Mouse (Mus musculus): ENCODE data around the gene Cyp2s1. TPM values are rescaled to one million over a fixed set of nuclear protein-coding genes. Genes with fewer than 3 reads are reported as not detected.

Cyp2s1 gene
- polyA plus RNA-seq, 1 experiment from 2014 or later, result 4.6 TPM

GRCm38 (mm10) chr7:25844885-25845284, 28.2 kb upstream of the Cyp2s1 start:
- 76% methylated on average over 3 of the region's 3 CpGs for WGBS
- no peak overlapping the region for H3K9ac ChIP-seq (ENCODE audit: low read depth, low read length)
- no peaks in the 10 kb centered on the region for H3K36me3 ChIP-seq (ENCODE audit: control insufficient read depth, insufficient read depth, low read length)
- H3K27me3 ChIP-seq (replicated peaks; ENCODE audit: control insufficient read depth, insufficient read depth, low read length), result no peaks in the 10 kb centered on the region
- no peaks in the 10 kb centered on the region for H3K9me3 ChIP-seq (ENCODE audit: control insufficient read depth, low read length)
- no peak overlapping the region for H3K4me2 ChIP-seq (ENCODE audit: low read length)
- H3K4me1 ChIP-seq (ENCODE audit: control insufficient read depth, insufficient read depth, low read depth, low read length), result no peaks in the 10 kb centered on the region
- no peak overlapping the region for H3K4me3 ChIP-seq (ENCODE audit: low read length)
- no peak overlapping the region for H3K27ac ChIP-seq (ENCODE audit: low read depth, low read length)
- ATAC-seq, result no peak

- Histone ChIP-seq H3K36me3 (ENCODE audit: control insufficient read depth, insufficient read depth, low read length) (no peaks in the 10 kb centered on the region), H3K4me3 (ENCODE audit: low read length) (no peak overlapping the region), H3K27me3 (replicated peaks; ENCODE audit: control insufficient read depth, insufficient read depth, low read length) (no peaks in the 10 kb centered on the region), H3K4me2 (ENCODE audit: low read length) (no peak overlapping the region), H3K4me1 (ENCODE audit: control insufficient read depth, insufficient read depth, low read depth, low read length) (no peaks in the 10 kb centered on the region), H3K9ac (ENCODE audit: low read depth, low read length) (no peak overlapping the region), H3K9me3 (ENCODE audit: control insufficient read depth, low read length) (no peaks in the 10 kb centered on the region), H3K27ac (ENCODE audit: low read depth, low read length) (no peak overlapping the region)
- WGBS, result 74% methylated on average over 8 of the region's 8 CpGs
- ATAC-seq, result no peak
These were observed 27.7 kb upstream of the Cyp2s1 start for GRCm38 (mm10) chr7:25844423-25844822.

GRCm38 (mm10) chr7:25843492-25843891, 26.8 kb upstream of the Cyp2s1 start:
- Histone ChIP-seq H3K9me3 (ENCODE audit: control insufficient read depth, low read length) (no peaks in the 10 kb centered on the region), H3K36me3 (ENCODE audit: control insufficient read depth, insufficient read depth, low read length) (no peaks in the 10 kb centered on the region), H3K4me3 (ENCODE audit: low read length) (no peak overlapping the region), H3K27ac (ENCODE audit: low read depth, low read length) (no peak overlapping the region), H3K4me1 (ENCODE audit: control insufficient read depth, insufficient read depth, low read depth, low read length) (no peaks in the 10 kb centered on the region), H3K4me2 (ENCODE audit: low read length) (no peak overlapping the region), H3K9ac (ENCODE audit: low read depth, low read length) (no peak overlapping the region), H3K27me3 (replicated peaks; ENCODE audit: control insufficient read depth, insufficient read depth, low read length) (no peaks in the 10 kb centered on the region)
- no peak for ATAC-seq
- 31% methylated on average over 2 of the region's 2 CpGs for WGBS

- ATAC-seq, result no peak
- Histone ChIP-seq H3K27ac (ENCODE audit: low read depth, low read length) (no peak overlapping the region), H3K9ac (ENCODE audit: low read depth, low read length) (no peak overlapping the region), H3K9me3 (ENCODE audit: control insufficient read depth, low read length) (no peaks in the 10 kb centered on the region), H3K27me3 (replicated peaks; ENCODE audit: control insufficient read depth, insufficient read depth, low read length) (no peaks in the 10 kb centered on the region), H3K4me3 (ENCODE audit: low read length) (no peak overlapping the region), H3K4me2 (ENCODE audit: low read length) (no peak overlapping the region), H3K4me1 (ENCODE audit: control insufficient read depth, insufficient read depth, low read depth, low read length) (no peaks in the 10 kb centered on the region), H3K36me3 (ENCODE audit: control insufficient read depth, insufficient read depth, low read length) (no peaks in the 10 kb centered on the region)
- WGBS, result 72% methylated on average over 4 of the region's 4 CpGs
These were observed 24.2 kb upstream of the Cyp2s1 start for GRCm38 (mm10) chr7:25840908-25841307.

GRCm38 (mm10) chr7:25835188-25835891, 18.6 kb upstream of the Cyp2s1 start:
- no peak for ATAC-seq
- H3K27ac ChIP-seq (ENCODE audit: low read depth, low read length), result no peak overlapping the region
- WGBS, result 84% methylated on average over 10 of the region's 10 CpGs
- H3K4me3 ChIP-seq (ENCODE audit: low read length), result no peak overlapping the region
- no peaks in the 10 kb centered on the region for H3K36me3 ChIP-seq (ENCODE audit: control insufficient read depth, insufficient read depth, low read length)
- H3K4me1 ChIP-seq (ENCODE audit: control insufficient read depth, insufficient read depth, low read depth, low read length), result no peaks in the 10 kb centered on the region
- no peak overlapping the region for H3K4me2 ChIP-seq (ENCODE audit: low read length)
- H3K9ac ChIP-seq (ENCODE audit: low read depth, low read length), result no peak overlapping the region
- no peaks in the 10 kb centered on the region for H3K9me3 ChIP-seq (ENCODE audit: control insufficient read depth, low read length)
- no peaks in the 10 kb centered on the region for H3K27me3 ChIP-seq (replicated peaks; ENCODE audit: control insufficient read depth, insufficient read depth, low read length)

GRCm38 (mm10) chr7:25831557-25832530, 15.1 kb upstream of the Cyp2s1 start:
- no peak overlapping the region for H3K4me3 ChIP-seq (ENCODE audit: low read length)
- no peak overlapping the region for H3K27ac ChIP-seq (ENCODE audit: low read depth, low read length)
- H3K27me3 ChIP-seq (replicated peaks; ENCODE audit: control insufficient read depth, insufficient read depth, low read length), result no peaks in the 10 kb centered on the region
- H3K9ac ChIP-seq (ENCODE audit: low read depth, low read length), result no peak overlapping the region
- ATAC-seq, result no peak
- H3K9me3 ChIP-seq (ENCODE audit: control insufficient read depth, low read length), result no peaks in the 10 kb centered on the region
- no peaks in the 10 kb centered on the region for H3K36me3 ChIP-seq (ENCODE audit: control insufficient read depth, insufficient read depth, low read length)
- WGBS, result 85% methylated on average over 10 of the region's 10 CpGs
- H3K4me1 ChIP-seq (ENCODE audit: control insufficient read depth, insufficient read depth, low read depth, low read length), result no peaks in the 10 kb centered on the region
- H3K4me2 ChIP-seq (ENCODE audit: low read length), result no peak overlapping the region

GRCm38 (mm10) chr7:25830251-25830650, 13.5 kb upstream of the Cyp2s1 start:
- H3K4me2 ChIP-seq (ENCODE audit: low read length), result no peak overlapping the region
- no peaks in the 10 kb centered on the region for H3K9me3 ChIP-seq (ENCODE audit: control insufficient read depth, low read length)
- no peaks in the 10 kb centered on the region for H3K4me1 ChIP-seq (ENCODE audit: control insufficient read depth, insufficient read depth, low read depth, low read length)
- no peak overlapping the region for H3K4me3 ChIP-seq (ENCODE audit: low read length)
- ATAC-seq, result no peak
- WGBS, result 63% methylated on average over 2 of the region's 2 CpGs
- no peaks in the 10 kb centered on the region for H3K27me3 ChIP-seq (replicated peaks; ENCODE audit: control insufficient read depth, insufficient read depth, low read length)
- H3K36me3 ChIP-seq (ENCODE audit: control insufficient read depth, insufficient read depth, low read length), result no peaks in the 10 kb centered on the region
- H3K9ac ChIP-seq (ENCODE audit: low read depth, low read length), result no peak overlapping the region
- H3K27ac ChIP-seq (ENCODE audit: low read depth, low read length), result no peak overlapping the region

GRCm38 (mm10) chr7:25827199-25827598, 10.5 kb upstream of the Cyp2s1 start:
- Histone ChIP-seq H3K27me3 (replicated peaks; ENCODE audit: control insufficient read depth, insufficient read depth, low read length) (no peaks in the 10 kb centered on the region), H3K36me3 (ENCODE audit: control insufficient read depth, insufficient read depth, low read length) (no peaks in the 10 kb centered on the region), H3K4me2 (ENCODE audit: low read length) (no peak overlapping the region), H3K9ac (ENCODE audit: low read depth, low read length) (no peak overlapping the region), H3K27ac (ENCODE audit: low read depth, low read length) (no peak overlapping the region), H3K9me3 (ENCODE audit: control insufficient read depth, low read length) (no peaks in the 10 kb centered on the region), H3K4me1 (ENCODE audit: control insufficient read depth, insufficient read depth, low read depth, low read length) (no peaks in the 10 kb centered on the region), H3K4me3 (ENCODE audit: low read length) (no peak overlapping the region)
- ATAC-seq, result no peak
- WGBS, result 64% methylated on average over 3 of the region's 3 CpGs

GRCm38 (mm10) chr7:25826029-25826428, 9.3 kb upstream of the Cyp2s1 start:
- no peak for ATAC-seq
- Histone ChIP-seq H3K4me1 (ENCODE audit: control insufficient read depth, insufficient read depth, low read depth, low read length) (no peaks in the 10 kb centered on the region), H3K4me3 (ENCODE audit: low read length) (no peak overlapping the region), H3K4me2 (ENCODE audit: low read length) (no peak overlapping the region), H3K27me3 (replicated peaks; ENCODE audit: control insufficient read depth, insufficient read depth, low read length) (no peaks in the 10 kb centered on the region), H3K9me3 (ENCODE audit: control insufficient read depth, low read length) (no peaks in the 10 kb centered on the region), H3K36me3 (ENCODE audit: control insufficient read depth, insufficient read depth, low read length) (no peaks in the 10 kb centered on the region), H3K9ac (ENCODE audit: low read depth, low read length) (no peak overlapping the region), H3K27ac (ENCODE audit: low read depth, low read length) (no peak overlapping the region)
- WGBS, result 85% methylated on average over 6 of the region's 6 CpGs
